Mouse (Mus musculus) Patski (cell line): ENCODE results near the gene Tekt4. TPM values are rescaled to one million over a fixed set of nuclear protein-coding genes. Genes with fewer than 3 reads are reported as not detected.

Experiments used
- ATAC-seq: fragments of 100-300 bp; one replicate; pipeline ENCODE4 v1.8.0; 2021
- CTCF ChIA-PET: fragments of 350-600 bp; sonication (Branson Sonifier 250); formaldehyde crosslinking; loops from one replicate; lab custom pipeline; 2022; ENCODE audit warnings: inconsistent platforms; lab: Charles Lee
- POLR2A ChIA-PET: fragments of 350-600 bp; sonication (Branson Sonifier 250); formaldehyde crosslinking; loops from one replicate; lab custom pipeline; 2022; ENCODE audit warnings: antibody characterized with exemption, inconsistent platforms; lab: Charles Lee
- DNase-seq: peaks from one replicate; pipeline ENCODE4 v3.0.0-alpha.2; 2011; ENCODE audit warnings: low read depth, low spot score
- H3K27me3 ChIP-seq: fragments of 371-371 bp; one replicate; pipeline ENCODE4 v1.5.1; 2021
- CTCF ChIP-seq: fragments of 100-300 bp; IDR thresholded peaks from one replicate; pipeline ENCODE4 v1.5.1; 2021
- in situ Hi-C: fragments of 300-500 bp; cut with MboI; formaldehyde crosslinking; loops from 3 replicates; pipeline ENCODE4 v1.11.1; 2018; ENCODE audit warnings: low pct_unique_long_range_greater_than_20kb, mixed read lengths
- polyA plus RNA-seq: library from polyadenylated mRNA; unstranded; gene quantifications from one replicate; pipeline ENCODE4 v1.2.3, GENCODE M21; 2021

Tekt4 gene
- polyA plus RNA-seq, 1 experiment from 2014 or later: not detected

GRCm38 (mm10) chr17:25510074-25510830 lies 55.8 kb downstream of the Tekt4 start:
- TF ChIP-seq CTCF: no peak
- CTCF ChIA-PET: interaction anchor here (1.3 kb wide), 1 partner anchor 20 kb away, joined by 3 read pairs; no protein-coding TSS in a partner anchor
- H3K27me3 ChIP-seq: no peaks in the 10 kb centered on the region
- POLR2A ChIA-PET: no interaction called here
- in situ Hi-C loops: no loop called here
- ATAC-seq (no peak), DNase-seq (no peak)

- CTCF ChIA-PET: no interaction called here
- in situ Hi-C loops: no loop called here
- no peaks in the 10 kb centered on the region for H3K27me3 ChIP-seq
- TF ChIP-seq CTCF: no peak
- no peak for ATAC-seq
- no peak for DNase-seq
- POLR2A ChIA-PET: no interaction called here
These were observed 57.5 kb downstream of the Tekt4 start for GRCm38 (mm10) chr17:25511876-25512275.

- no peak for TF ChIP-seq CTCF
- no peaks in the 10 kb centered on the region for H3K27me3 ChIP-seq
- DNase-seq (no peak), ATAC-seq (no peak)
- in situ Hi-C loops: no loop called here
- ChIA-PET POLR2A (no interaction called here), CTCF (no interaction called here)
These were observed 59.6 kb downstream of the Tekt4 start for GRCm38 (mm10) chr17:25514055-25514454.

GRCm38 (mm10) chr17:25516315-25516714 lies 61.9 kb downstream of the Tekt4 start:
- no peak for ATAC-seq
- ChIA-PET POLR2A (interaction anchor here (0.7 to 0.8 kb wide), 2 partner anchors 32 to 36 kb away, joined by 3 read pairs; no protein-coding TSS in a partner anchor), CTCF (no interaction called here)
- no peak for TF ChIP-seq CTCF
- no peaks in the 10 kb centered on the region for H3K27me3 ChIP-seq
- in situ Hi-C loops: no loop called here
- no peak for DNase-seq

GRCm38 (mm10) chr17:25518144-25518543 lies 63.7 kb downstream of the Tekt4 start:
- H3K27me3 ChIP-seq: no peaks in the 10 kb centered on the region
- no peak for DNase-seq
- in situ Hi-C loops: no loop called here
- ChIA-PET CTCF (interaction anchor here (0.6 to 1.5 kb wide), 2 partner anchors 10 to 50 kb away, joined by 3 to 6 read pairs; no protein-coding TSS in a partner anchor), POLR2A (no interaction called here)
- no peak for TF ChIP-seq CTCF
- no peak for ATAC-seq

GRCm38 (mm10) chr17:25519511-25519910 lies 65.1 kb downstream of the Tekt4 start:
- no peak for TF ChIP-seq CTCF
- CTCF ChIA-PET: no interaction called here
- ATAC-seq (no peak), DNase-seq (no peak)
- POLR2A ChIA-PET: no interaction called here
- in situ Hi-C loops: no loop called here
- no peaks in the 10 kb centered on the region for H3K27me3 ChIP-seq

- ChIA-PET CTCF (no interaction called here), POLR2A (interaction anchor here (0.7 kb wide), 1 partner anchor 16 kb away, joined by 3 read pairs; no protein-coding TSS in a partner anchor)
- TF ChIP-seq CTCF: no peak
- ATAC-seq: no peak
- in situ Hi-C loops: no loop called here
- no peak for DNase-seq
- no peaks in the 10 kb centered on the region for H3K27me3 ChIP-seq
These were observed 66.1 kb downstream of the Tekt4 start for GRCm38 (mm10) chr17:25520492-25520891.

- in situ Hi-C loops: no loop called here
- ChIA-PET POLR2A (no interaction called here), CTCF (no interaction called here)
- no peak for ATAC-seq
- no peaks in the 10 kb centered on the region for H3K27me3 ChIP-seq
- DNase-seq: no peak
- TF ChIP-seq CTCF: no peak
These were observed 67.7 kb downstream of the Tekt4 start for GRCm38 (mm10) chr17:25522080-25522479.

Other genes starting within 250 kb of the Tekt4 start
- 43.1 TPM for gene Gnptg, start 214.5 kb upstream of the Tekt4 start, polyA plus RNA-seq
- gene Tsr3, start 214.4 kb upstream of the Tekt4 start, polyA plus RNA-seq: 40.6 TPM
- gene Baiap3, start 198.3 kb upstream of the Tekt4 start, polyA plus RNA-seq: 0.12 TPM
- gene Ube2i, start 180.0 kb upstream of the Tekt4 start, polyA plus RNA-seq: 437 TPM
- gene Prss34, start 156.2 kb upstream of the Tekt4 start, polyA plus RNA-seq: not detected
- gene Prss28, start 146.0 kb upstream of the Tekt4 start, polyA plus RNA-seq: not detected
- gene Prss29, start 136.0 kb upstream of the Tekt4 start, polyA plus RNA-seq: not detected
- not detected for gene Tpsab1, start 109.1 kb upstream of the Tekt4 start, polyA plus RNA-seq
- not detected for gene Tpsb2, start 88.3 kb upstream of the Tekt4 start, polyA plus RNA-seq
- not detected for gene Tpsg1, start 85.3 kb upstream of the Tekt4 start, polyA plus RNA-seq
- 0.23 TPM for gene Cacna1h, start 20.8 kb upstream of the Tekt4 start, polyA plus RNA-seq
- gene Sstr5, start 42.7 kb downstream of the Tekt4 start, polyA plus RNA-seq: not detected
- gene Sox8, start 116.1 kb downstream of the Tekt4 start, polyA plus RNA-seq: 16.7 TPM
- gene Lmf1, start 124.5 kb downstream of the Tekt4 start, polyA plus RNA-seq: 40.2 TPM